In the genomic region with DNA sequence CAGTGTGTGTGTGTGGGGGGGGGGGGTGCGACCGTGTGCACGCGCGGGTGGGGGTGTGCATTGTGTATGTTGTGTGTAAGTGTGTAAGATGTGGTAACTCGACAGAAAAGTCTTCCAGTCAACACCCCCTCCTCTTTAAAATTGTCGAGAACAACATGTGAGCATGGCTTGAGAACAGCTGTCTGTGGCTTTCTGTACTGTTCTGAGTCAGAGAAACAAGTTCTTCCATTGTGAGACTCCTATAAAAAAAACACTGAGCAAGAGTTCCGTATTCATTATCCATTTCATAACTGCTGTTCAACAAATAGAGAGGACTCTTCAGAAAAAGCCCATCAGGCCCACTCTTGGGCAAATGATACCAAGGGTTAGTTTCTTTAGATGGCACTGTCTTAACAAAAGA, we compare ENCODE assay signal across 21 mouse cellular contexts. TPM values are rescaled to one million over a fixed set of nuclear protein-coding genes. Genes with fewer than 3 reads are reported as not detected.
"Had no signal": no experiment of that assay in that cellular context is flagged by ENCODE, and none has a peak within 500 bp of the region (broad histone marks: within the 10 kb centered on the region; RNA-seq: fewer than 3 reads in every experiment).

No protein-coding gene starts in this region.

- H3K4me3 ChIP-seq: limb, embryonic 12.5 days; liver, embryonic 13.5 days; lung, embryonic 15.5 days; megakaryocyte, embryonic 14.5 days; midbrain, embryonic 12.5 days; neural tube, embryonic 15.5 days had no signal

- H3K36me3 ChIP-seq: limb, embryonic 12.5 days; liver, embryonic 13.5 days; lung, embryonic 15.5 days; midbrain, embryonic 12.5 days; neural tube, embryonic 15.5 days had no signal

- DNase-seq: kidney, adult 18-20 months; kidney, postnatal 10 days; layer of hippocampus, postnatal 36 days; liver; liver, embryonic 13.5 days; liver, postnatal 0 days; right cerebral cortex, adult 18-20 months; right cerebral cortex, postnatal 25 days; thymus, adult 18-20 months; thymus, postnatal 14 days had no signal

- H3K9me3 ChIP-seq: limb, embryonic 12.5 days; liver, embryonic 13.5 days; lung, embryonic 15.5 days; megakaryocyte, embryonic 14.5 days; midbrain, embryonic 12.5 days; neural tube, embryonic 15.5 days had no signal

- H3K27me3 ChIP-seq: limb, embryonic 12.5 days; liver, embryonic 13.5 days; lung, embryonic 15.5 days; neural tube, embryonic 15.5 days had no signal

- H3K4me2 ChIP-seq: limb, embryonic 12.5 days; liver, embryonic 13.5 days; lung, embryonic 15.5 days; midbrain, embryonic 12.5 days; neural tube, embryonic 15.5 days had no signal

- ATAC-seq: liver, postnatal 0 days had no signal

- H3K27ac ChIP-seq: limb, embryonic 12.5 days; liver, embryonic 13.5 days; lung, embryonic 15.5 days; macrophage; midbrain, embryonic 12.5 days; neural tube, embryonic 15.5 days had no signal

- H3K4me1 ChIP-seq: limb, embryonic 12.5 days; liver, embryonic 13.5 days; lung, embryonic 15.5 days; midbrain, embryonic 12.5 days; neural tube, embryonic 15.5 days had no signal

- H3K9ac ChIP-seq: limb, embryonic 12.5 days; liver, embryonic 13.5 days; liver, postnatal 0 days; lung, embryonic 15.5 days; midbrain, embryonic 12.5 days; neural tube, embryonic 15.5 days had no signal

RNA-seq across cellular contexts. Expression of gene Tbx19, which starts 40.2 kb away (rescaled TPM):
- total RNA-seq: layer of hippocampus, postnatal 36 days; left cerebral cortex, postnatal 36 days; midbrain, postnatal 0 days had no signal
- polyA plus RNA-seq: kidney, embryonic 14.5 days; limb, embryonic 12.5 days; macrophage; midbrain, embryonic 12.5 days; neural tube, embryonic 11.5 days; neural tube, embryonic 15.5 days; urinary bladder, adult 2 months had no signal
